Mouse (Mus musculus) central nervous system, embryonic 14 days (tissue): Measurements from ENCODE around the gene Olfr649. TPM values are rescaled to one million over a fixed set of nuclear protein-coding genes. Genes with fewer than 3 reads are reported as not detected.

Source experiments
- polyA plus RNA-seq: library from polyadenylated mRNA; depleted of rRNA; stranded (reverse); fragments of >200 nt; gene quantifications from 2 replicates; pipeline ENCODE4 v1.2.3, GENCODE M21; 2012; rRNA removed

The Olfr649 gene
- polyA plus RNA-seq: not detected in 2 replicates

GRCm38 (mm10) chr7:104195885-104196284, at the start of gene Olfr649:
Gene Olfr649 (minus strand): TSS chr7:104195985.

GRCm38 (mm10) chr7:104244287-104245181, 48.7 kb upstream of the Olfr649 start, which contains the start of gene Trim34a:
Gene Trim34a (plus strand): TSS chr7:104244457.

GRCm38 (mm10) chr7:104218701-104219569, 23.1 kb upstream of the Olfr649 start, which contains the start of gene Trim6:
Gene Trim6 (plus strand): TSS chr7:104218793.

GRCm38 (mm10) chr7:104183292-104183691, 12.5 kb downstream of the Olfr649 start, which contains the start of gene Olfr648:
Gene Olfr648 (minus strand): TSS chr7:104183392.

GRCm38 (mm10) chr7:104150456-104150855, 45.3 kb downstream of the Olfr649 start, which contains the start of gene Ubqlnl:
Gene Ubqlnl (minus strand): TSS chr7:104150556.

GRCm38 (mm10) chr7:104143179-104143578, 52.6 kb downstream of the Olfr649 start, which contains the start of gene Ubqln3:
Gene Ubqln3 (minus strand): TSS chr7:104143279.

Other genes with a start within 250 kb of the Olfr649 start
- gene Olfr635, start 224.8 kb downstream of the Olfr649 start, polyA plus RNA-seq: not detected in 2 replicates
- not detected in 2 replicates for gene Olfr638, start 197.2 kb downstream of the Olfr649 start, polyA plus RNA-seq
- gene Olfr639, start 178.7 kb downstream of the Olfr649 start, polyA plus RNA-seq: not detected in 2 replicates
- gene Olfr640, start 170.4 kb downstream of the Olfr649 start, polyA plus RNA-seq: not detected in 2 replicates
- gene Olfr641, start 160.5 kb downstream of the Olfr649 start, polyA plus RNA-seq: not detected in 2 replicates
- not detected in 2 replicates for gene Olfr642, start 143.3 kb downstream of the Olfr649 start, polyA plus RNA-seq
- gene 4930516K23Rik, start 134.5 kb downstream of the Olfr649 start, polyA plus RNA-seq: not detected in 2 replicates
- not detected in 2 replicates for gene Olfr644, start 124.1 kb downstream of the Olfr649 start, polyA plus RNA-seq
- gene Olfr645, start 110.5 kb downstream of the Olfr649 start, polyA plus RNA-seq: not detected in 2 replicates
- not detected in 2 replicates for gene Olfr646, start 91.1 kb downstream of the Olfr649 start, polyA plus RNA-seq
- gene Ubqln5, start 66.2 kb downstream of the Olfr649 start, polyA plus RNA-seq: not detected in 2 replicates
- gene Olfr643, start 58.6 kb downstream of the Olfr649 start, polyA plus RNA-seq: not detected in 2 replicates
- gene Ubqln3, start 52.7 kb downstream of the Olfr649 start, polyA plus RNA-seq: not detected in 2 replicates
- gene Ubqlnl, start 45.4 kb downstream of the Olfr649 start, polyA plus RNA-seq: not detected in 2 replicates
- 0.15 TPM in 1 of 2 replicates, not detected in the other for gene Olfm5, start 31.2 kb downstream of the Olfr649 start, polyA plus RNA-seq
- 0.10 TPM in 2 replicates for gene Olfr648, start 12.6 kb downstream of the Olfr649 start, polyA plus RNA-seq
- 0.45 and 0.96 TPM in 2 replicates for gene Trim6, start 22.8 kb upstream of the Olfr649 start, polyA plus RNA-seq
- gene Trim34a, start 48.5 kb upstream of the Olfr649 start, polyA plus RNA-seq: 2.0 and 2.7 TPM in 2 replicates
- 0.17 and 0.24 TPM in 2 replicates for gene Trim5, start 92.1 kb upstream of the Olfr649 start, polyA plus RNA-seq
- gene Trim12a, start 119.5 kb upstream of the Olfr649 start, polyA plus RNA-seq: 3.3 and 5.3 TPM in 2 replicates
- 0.02 TPM in 1 of 2 replicates, not detected in the other for gene Trim34b, start 133.5 kb upstream of the Olfr649 start, polyA plus RNA-seq
- gene Trim12c, start 157.4 kb upstream of the Olfr649 start, polyA plus RNA-seq: 2.0 and 2.6 TPM in 2 replicates
- gene Trim30b, start 173.9 kb upstream of the Olfr649 start, polyA plus RNA-seq: 0.10 and 0.14 TPM in 2 replicates
- gene Trim30c, start 204.9 kb upstream of the Olfr649 start, polyA plus RNA-seq: 0.10 and 0.18 TPM in 2 replicates